Mouse (Mus musculus): ENCODE data around the gene Wdfy4.

GRCm38 (mm10) chr14:33096462-33096861, 88.8 kb downstream of the Wdfy4 start:
- TF ChIP-seq POLR2A (IDR thresholded peaks at IDR 0.05; ENCODE audit: insufficient read depth, low read length): no peak
- TF ChIP-seq CTCF (IDR thresholded peaks at IDR 0.05; ENCODE audit: low read depth, low read length): no peak

Data from ES-Bruce4 (cell line).